Comparison of ENCODE assay signal across 8 mouse cellular contexts in the genomic region with DNA sequence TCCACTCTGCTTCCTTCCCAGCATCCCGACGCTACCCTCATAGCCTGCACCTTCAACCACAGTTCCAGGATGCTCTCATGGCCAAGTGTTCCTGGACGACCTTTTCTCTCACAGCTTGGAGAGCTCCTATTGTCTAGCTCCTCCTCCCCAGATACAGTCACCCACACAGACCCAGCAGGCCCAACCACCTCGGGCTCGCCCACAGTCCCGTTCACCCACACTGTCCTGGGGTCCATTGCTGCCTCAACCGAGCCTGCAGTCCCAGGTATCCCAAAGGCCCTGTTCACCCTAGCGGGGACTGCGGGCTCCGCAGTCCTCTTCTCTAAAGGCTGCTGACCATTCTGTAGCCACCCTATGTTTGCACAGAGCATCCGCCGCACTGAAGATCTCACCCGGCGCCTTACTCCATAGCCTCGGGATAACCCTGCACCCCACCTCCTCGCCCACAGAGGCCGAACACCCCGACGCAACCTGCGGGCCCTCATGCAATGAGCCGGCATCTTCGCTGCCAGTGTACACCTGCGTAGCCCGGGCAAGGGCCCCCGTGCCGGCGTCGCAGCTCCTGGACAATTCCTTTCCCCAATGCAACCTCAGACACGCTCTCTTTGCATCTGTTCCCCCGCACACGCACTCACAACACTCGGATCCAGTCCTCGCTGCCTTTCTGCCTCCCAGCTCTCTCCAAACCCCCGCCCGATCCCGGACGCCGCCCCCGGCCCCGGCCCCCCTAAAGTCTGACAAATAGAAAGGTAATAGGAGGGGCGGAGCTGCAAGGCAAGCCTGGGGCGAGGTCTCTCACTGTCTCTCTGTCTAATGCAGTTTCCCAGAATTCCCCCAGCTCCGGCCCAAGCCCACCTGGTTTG. TPM values are rescaled to one million over a fixed set of nuclear protein-coding genes. Genes with fewer than 3 reads are reported as not detected.
DNase-seq lines count a peak whose midpoint lies in the region; ATAC-seq and TF ChIP-seq lines count a peak whose summit lies in the region.

A gene (minus strand): TSS at position 500 of the 863 bp plus-strand sequence.

- H3K4me2 ChIP-seq in lung, embryonic 16.5 days (ENCODE audit: low read depth, low read length), result peak within 1 kb of the TSS; percentile 63

- H3K27me3 ChIP-seq in C2C12 (ENCODE audit: control insufficient read depth, insufficient read depth, insufficient read length), result no peaks in the 10 kb centered on the region
- no peaks in the 10 kb centered on the region for H3K27me3 ChIP-seq in lung, embryonic 16.5 days (ENCODE audit: control insufficient read depth, insufficient read depth, low read depth, low read length)

- no peaks in the 10 kb centered on the region for H3K9me3 ChIP-seq in lung, embryonic 16.5 days (ENCODE audit: control insufficient read depth, low read length)

- ATAC-seq in granulocyte monocyte progenitor cell, adult 5-6 weeks (replicated peaks; ENCODE audit: poor library complexity, severe bottlenecking), result peak; percentile 28
- ATAC-seq in lung, embryonic 16.5 days (ENCODE audit: low read depth), result peak; percentile 55

- H3K36me3 ChIP-seq in C2C12 (ENCODE audit: control insufficient read depth, insufficient read depth), result peaks cover 36% of the 10 kb centered on the region
- peaks cover 10% of the 10 kb centered on the region for H3K36me3 ChIP-seq in lung, embryonic 16.5 days (ENCODE audit: control insufficient read depth, insufficient read depth, low read length)

- H3K79me2 ChIP-seq in C2C12 (ENCODE audit: control insufficient read depth, insufficient read depth), result peaks cover 82% of the 10 kb centered on the region

- H3K27ac ChIP-seq in lung, embryonic 16.5 days (ENCODE audit: low read length), result peak within 1 kb of the TSS; percentile 78

- peak within 1 kb of the TSS; percentile 71 for H3ac ChIP-seq in C2C12 (ENCODE audit: control insufficient read depth, insufficient read length, low read depth)

- H3K79me3 ChIP-seq in C2C12 (ENCODE audit: low read depth), result peaks cover 52% of the 10 kb centered on the region

- peak within 1 kb of the TSS; percentile 97 for H3K4me3 ChIP-seq in C2C12 (ENCODE audit: insufficient read depth, poor library complexity, severe bottlenecking)
- peak within 1 kb of the TSS; percentile 94 for H3K4me3 ChIP-seq in lung, embryonic 16.5 days (ENCODE audit: low read length)

- H3K9ac ChIP-seq in lung, embryonic 16.5 days (ENCODE audit: low read length), result peak within 1 kb of the TSS; percentile 88

- no peak for TF ChIP-seq CTCF in C2C12 (IDR thresholded peaks at IDR 0.05; ENCODE audit: control insufficient read depth, insufficient read depth, insufficient read length)

- WGBS in lung, embryonic 16.5 days, result under 1% methylated on average over 43 of the region's 43 CpGs

- peak; percentile 42 to 76 for DNase-seq in adrenal gland, adult (ENCODE audit: inconsistent age in 2 of 2, low spot score in 1 of 2)
- no peak for DNase-seq in adrenal gland, adult 8-10 months
- DNase-seq in cerebellum, adult 9-11 months, result peak; percentile 59
- peak; percentile 33 for DNase-seq in kidney, postnatal 14 days
- DNase-seq in retina, postnatal 1 day, result peak; percentile 43

- peaks cover 15% of the 10 kb centered on the region for H3K4me1 ChIP-seq in lung, embryonic 16.5 days (replicated peaks; ENCODE audit: control insufficient read depth, insufficient read depth, low read length)

TF ChIP-seq in C2C12, 6 proteins besides CTCF, POLR2A, EP300 and RAD21:
- TF ChIP-seq MYOG (IDR thresholded peaks at IDR 0.05; ENCODE audit: control insufficient read depth, extremely low read depth, insufficient read length), result no peak
- TF ChIP-seq MYOD1 (IDR thresholded peaks at IDR 0.05; ENCODE audit: control insufficient read depth, insufficient read length, low read depth), result no peak
- TF ChIP-seq CEBPB (IDR thresholded peaks at IDR 0.05; ENCODE audit: low read depth), result no peak
- TF ChIP-seq MAX (IDR thresholded peaks at IDR 0.05), result no peak
- TF ChIP-seq USF1 (IDR thresholded peaks at IDR 0.05; ENCODE audit: low read depth), result no peak
- no peak for TF ChIP-seq FOSL1 (IDR thresholded peaks at IDR 0.05; ENCODE audit: insufficient read depth, low read length, poor library complexity, severe bottlenecking)

RNA-seq across cellular contexts. Expression of the gene that starts here (rescaled TPM):
- 1 to 10 TPM in 3 of 4 experiments, under 1 TPM in 1; 0.64 to 2.1 (median 1.3) TPM for total RNA-seq in adrenal gland, adult 8-10 months (2022)
- polyA plus RNA-seq in C2C12 (2012; fragmentation: generic; extraction: Trizol), result 0.25 TPM
- total RNA-seq in granulocyte monocyte progenitor cell, adult 5-6 weeks (2014; fragmentation: Nextera tagmentation), result 0.21 TPM in 1 of 2 replicates, not detected in the other
- total RNA-seq in granulocyte monocyte progenitor cell, adult 5-6 weeks (2017), result 1.0 and 1.1 TPM in 2 replicates
- 0.11 and 0.16 TPM in 2 replicates for polyA plus RNA-seq in lung, embryonic 16.5 days (2015; fragmentation: Nextera tagmentation; extraction: Ambion mirVana)

Comparison
In these comparisons a context has a peak if more than half of its experiments do, and no peak if none do; other contexts are left out.
1. Peak in ATAC-seq, H3K4me3 ChIP-seq, H3K27ac ChIP-seq, H3K9ac ChIP-seq and H3K4me2 ChIP-seq in lung, embryonic 16.5 days; RNA of the gene not detected or under 1 TPM.